Comparison of ENCODE assay signal across 30 mouse cellular contexts in the genomic region with DNA sequence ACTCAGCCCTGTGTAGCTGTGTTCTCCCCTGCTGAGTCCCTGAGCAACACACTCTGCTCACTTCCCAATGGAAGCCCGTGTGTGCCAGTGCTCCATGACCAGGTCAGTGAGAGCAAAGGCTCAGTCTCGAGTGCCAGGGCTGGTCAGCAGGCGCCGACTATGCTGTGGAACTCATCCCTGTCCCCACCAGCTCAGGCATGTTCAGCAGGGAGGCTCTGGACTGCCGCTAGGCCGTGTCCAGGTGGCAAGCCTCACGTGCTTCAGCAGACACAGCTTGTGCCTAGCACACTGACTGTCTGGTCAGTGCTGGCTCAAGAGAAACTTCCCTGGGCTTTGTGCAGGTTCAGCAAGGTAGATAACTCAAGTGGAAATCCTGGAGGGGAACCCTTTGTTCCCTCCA.
A peak's percentile ranks its signal among the peaks of the same experiment; 100 is the strongest.
DNase-seq lines count a peak whose midpoint lies in the region; ATAC-seq and TF ChIP-seq lines count a peak whose summit lies in the region.
"Had no signal": no experiment of that assay in that cellular context is flagged by ENCODE, and none has a peak within 500 bp of the region (broad histone marks: within the 10 kb centered on the region; RNA-seq: fewer than 3 reads in every experiment).

No protein-coding gene starts in this region.

- no peaks in the 10 kb centered on the region for H3K9me3 ChIP-seq in liver, embryonic 11.5 days (ENCODE audit: control insufficient read depth, low read length)
- H3K9me3 ChIP-seq: embryonic facial prominence, embryonic 10.5 days; embryonic facial prominence, embryonic 13.5 days; forebrain, embryonic 12.5 days; forebrain, embryonic 15.5 days; G1E; heart, embryonic 10.5 days; heart, embryonic 13.5 days had no signal

- H3K4me2 ChIP-seq in liver, embryonic 11.5 days, result no peak overlapping the region
- H3K4me2 ChIP-seq: embryonic facial prominence, embryonic 13.5 days; forebrain, embryonic 12.5 days; forebrain, embryonic 15.5 days; heart, embryonic 13.5 days; hindbrain, embryonic 14.5 days had no signal

- no peak overlapping the region for H3K4me3 ChIP-seq in liver, adult 2 months (ENCODE audit: insufficient read depth, low read depth, low read length)
- no peak overlapping the region for H3K4me3 ChIP-seq in liver, embryonic 11.5 days (ENCODE audit: low read depth, low read length)
- H3K4me3 ChIP-seq: embryonic facial prominence, embryonic 10.5 days; embryonic facial prominence, embryonic 13.5 days; erythroblast, embryonic 14.5 days; forebrain, embryonic 12.5 days; forebrain, embryonic 15.5 days; heart, adult 2 months; heart, embryonic 10.5 days; heart, embryonic 13.5 days had no signal

- H3K27ac ChIP-seq in liver, adult 2 months (replicated peaks; ENCODE audit: insufficient read depth, low read depth, low read length), result no peak overlapping the region
- H3K27ac ChIP-seq in liver, embryonic 11.5 days (ENCODE audit: low read depth, low read length), result no peak overlapping the region
- H3K27ac ChIP-seq: embryonic facial prominence, embryonic 10.5 days; embryonic facial prominence, embryonic 13.5 days; forebrain, embryonic 12.5 days; forebrain, embryonic 15.5 days; heart, adult 2 months; heart, embryonic 10.5 days; heart, embryonic 13.5 days; hindbrain, embryonic 14.5 days; hindbrain, postnatal 0 days had no signal

- peaks cover 9% of the 10 kb centered on the region; the same call in 1 of the 2 replicates for H3K79me2 ChIP-seq in liver, adult 2 months (ENCODE audit: control insufficient read depth, insufficient read depth, low read length)

- ATAC-seq in liver, embryonic 11.5 days (replicated peaks; ENCODE audit: low FRiP score), result no peak
- ATAC-seq: forebrain, embryonic 15.5 days; hindbrain, postnatal 0 days; inflammation-experienced regulatory T-cells, adult 6 months; intestine, embryonic 16.5 days; Patski had no signal

- no peak for TF ChIP-seq CTCF in liver, adult 2 months (IDR thresholded peaks at IDR 0.05; ENCODE audit: low read depth, low read length)

- no peak for TF ChIP-seq POLR2A in liver, adult 2 months (IDR thresholded peaks at IDR 0.05; ENCODE audit: extremely low read depth, insufficient read depth, low read length)

- H3K9ac ChIP-seq in liver, adult 2 months (ENCODE audit: low read depth, low read length), result no peak overlapping the region
- no peak overlapping the region for H3K9ac ChIP-seq in liver, embryonic 11.5 days (ENCODE audit: low read depth, low read length)
- H3K9ac ChIP-seq: embryonic facial prominence, embryonic 13.5 days; forebrain, embryonic 12.5 days; forebrain, embryonic 15.5 days; heart, embryonic 13.5 days; hindbrain, embryonic 14.5 days had no signal

- H3K27me3 ChIP-seq in liver, adult 2 months (ENCODE audit: control insufficient read depth, insufficient read depth, low read length), result no peaks in the 10 kb centered on the region
- H3K27me3 ChIP-seq in liver, embryonic 11.5 days (replicated peaks; ENCODE audit: control insufficient read depth, insufficient read depth, low read length), result no peaks in the 10 kb centered on the region; the same call in 1 of the 2 replicates
- H3K27me3 ChIP-seq: CH12.LX; embryonic facial prominence, embryonic 13.5 days; forebrain, embryonic 12.5 days; forebrain, embryonic 15.5 days; Patski had no signal

- peak; percentile 38 to 55 for DNase-seq in cerebellum, adult 18-20 months
- no peak for DNase-seq in cerebellum, postnatal 36 days
- DNase-seq in cerebellum, adult 9-11 months, result peak; percentile 56
- DNase-seq in cerebellum, postnatal 10 days, result no peak
- DNase-seq in liver, adult 2 months (ENCODE audit: extremely low read depth, low read depth, low spot score), result peak; percentile 72
- DNase-seq in liver, embryonic 11.5 days (ENCODE audit: low spot score), result no peak
- DNase-seq: adrenal gland, postnatal 10 days; adrenal gland, postnatal 36 days; B cell, adult 2 months; cerebellum, postnatal 14 days; embryo, embryonic 11 days; gastrocnemius, postnatal 25 days; heart, adult 2 months; heart, postnatal 14 days; heart, postnatal 4 days; kidney, adult 18-20 months had no signal

- H3K4me1 ChIP-seq in liver, adult 2 months (ENCODE audit: control insufficient read depth, insufficient read depth, low read length), result peaks cover 24% of the 10 kb centered on the region
- no peaks in the 10 kb centered on the region for H3K4me1 ChIP-seq in liver, embryonic 11.5 days (replicated peaks; ENCODE audit: control insufficient read depth, insufficient read depth, low read length)
- H3K4me1 ChIP-seq: embryonic facial prominence, embryonic 13.5 days had no signal

- WGBS in liver, adult 2 months, result 81% methylated on average over 7 of the region's 7 CpGs
- 83% methylated on average over 7 of the region's 7 CpGs for WGBS in liver, embryonic 11.5 days

- H3K36me3 ChIP-seq in liver, adult 2 months (ENCODE audit: control insufficient read depth, insufficient read depth, low read length), result no peaks in the 10 kb centered on the region
- H3K36me3 ChIP-seq in liver, embryonic 11.5 days (ENCODE audit: control insufficient read depth, insufficient read depth, low read length), result no peaks in the 10 kb centered on the region
- H3K36me3 ChIP-seq: embryonic facial prominence, embryonic 10.5 days; embryonic facial prominence, embryonic 13.5 days; forebrain, embryonic 12.5 days; forebrain, embryonic 15.5 days; G1E; heart, embryonic 10.5 days; heart, embryonic 13.5 days had no signal

Comparison
In these comparisons a context has a peak if more than half of its experiments do, and no peak if none do; other contexts are left out.
1. DNase-seq: peak in cerebellum, adult 18-20 months (2 of 2), cerebellum, adult 9-11 months (single experiment) and liver, adult 2 months (single experiment); none in cerebellum, postnatal 36 days (0 of 2), cerebellum, postnatal 10 days (0 of 2) and liver, embryonic 11.5 days (single experiment).